ENCODE assay signal across 10 mouse cellular contexts in the genomic region with DNA sequence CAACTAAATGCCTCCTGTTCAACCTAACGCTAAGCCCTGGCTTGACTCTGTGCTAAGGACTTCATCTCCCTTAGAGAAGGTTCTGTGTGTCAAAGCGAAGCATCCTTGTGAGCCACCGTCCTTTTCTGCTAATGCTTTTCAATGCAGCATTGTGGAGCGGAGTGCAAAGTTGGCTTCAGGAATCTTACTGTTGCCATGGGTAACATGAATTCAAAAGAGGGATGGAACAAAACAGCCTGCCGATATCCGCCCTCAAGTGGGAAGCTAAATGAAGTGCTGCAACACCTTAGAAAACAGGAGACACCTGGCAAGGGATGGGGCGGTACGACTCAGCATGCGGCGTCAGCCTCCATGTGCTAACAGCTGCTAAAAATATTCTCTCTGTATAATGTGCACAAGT. TPM values are rescaled to one million over a fixed set of nuclear protein-coding genes. Genes with fewer than 3 reads are reported as not detected.
DNase-seq lines count a peak whose midpoint lies in the region; ATAC-seq lines count a peak whose summit lies in the region.
"Had no signal": no experiment of that assay in that cellular context is flagged by ENCODE, and none has a peak within 500 bp of the region (broad histone marks: within the 10 kb centered on the region; RNA-seq: fewer than 3 reads in every experiment).

No protein-coding gene starts in this region.

- H3K27ac ChIP-seq in heart, embryonic 14.5 days (replicated peaks in 1 of 2; ENCODE audit: control insufficient read depth in 1 of 2, insufficient read depth in 1 of 2, low read depth in 2 of 2, low read length in 2 of 2) = no peak overlapping the region
- no peak overlapping the region for H3K27ac ChIP-seq in heart, embryonic 12.5 days (ENCODE audit: poor library complexity, severe bottlenecking)
- H3K27ac ChIP-seq in hindbrain, embryonic 11.5 days (ENCODE audit: low read depth, low read length) = no peak overlapping the region
- no peak overlapping the region for H3K27ac ChIP-seq in midbrain, embryonic 14.5 days (replicated peaks; ENCODE audit: low read depth, low read length)
- H3K27ac ChIP-seq in kidney, embryonic 15.5 days = no peak overlapping the region
- H3K27ac ChIP-seq: kidney, postnatal 0 days had no signal

- 0 out of 2 replicates have a peak overlapping the region, but pooled peaks have one; percentile 9 for H3K4me2 ChIP-seq in heart, embryonic 14.5 days (ENCODE audit: low read length)
- H3K4me2 ChIP-seq in heart, embryonic 12.5 days = no peak overlapping the region
- H3K4me2 ChIP-seq in hindbrain, embryonic 11.5 days (replicated peaks; ENCODE audit: low read depth, low read length) = no peak overlapping the region
- peak overlapping the region; percentile 12 for H3K4me2 ChIP-seq in midbrain, embryonic 14.5 days (ENCODE audit: low read length)
- H3K4me2 ChIP-seq in kidney, embryonic 15.5 days = no peak overlapping the region

- no peak for ATAC-seq in heart, embryonic 14.5 days (ENCODE audit: insufficient number of reproducible peaks, insufficient read depth, low FRiP score, low read depth)
- no peak for ATAC-seq in heart, embryonic 12.5 days (ENCODE audit: insufficient number of reproducible peaks, low FRiP score)
- ATAC-seq in hindbrain, embryonic 11.5 days (ENCODE audit: low FRiP score) = 0 out of 2 replicates have a peak, but pooled peaks have one; percentile 25
- peak; percentile 37; the same call in 1 of the 2 replicates for ATAC-seq in midbrain, embryonic 14.5 days (ENCODE audit: low FRiP score, low TSS enrichment)
- no peak for ATAC-seq in kidney, embryonic 15.5 days (replicated peaks; ENCODE audit: low FRiP score)

- 39% methylated on average over 10 of the region's 10 CpGs for WGBS in heart, embryonic 14.5 days
- WGBS in heart, embryonic 12.5 days = 52% methylated on average over 10 of the region's 10 CpGs
- 48% methylated on average over 10 of the region's 10 CpGs for WGBS in hindbrain, embryonic 11.5 days
- 16% methylated on average over 10 of the region's 10 CpGs for WGBS in midbrain, embryonic 14.5 days
- WGBS in kidney, embryonic 15.5 days = 67% methylated on average over 10 of the region's 10 CpGs

- no peaks in the 10 kb centered on the region for H3K9me3 ChIP-seq in heart, embryonic 14.5 days (ENCODE audit: control insufficient read depth, low read length)
- no peaks in the 10 kb centered on the region for H3K9me3 ChIP-seq in heart, embryonic 12.5 days (replicated peaks)
- H3K9me3 ChIP-seq in hindbrain, embryonic 11.5 days (ENCODE audit: control insufficient read depth, low read length) = no peaks in the 10 kb centered on the region
- no peaks in the 10 kb centered on the region for H3K9me3 ChIP-seq in midbrain, embryonic 14.5 days (ENCODE audit: control insufficient read depth, low read length)
- no peaks in the 10 kb centered on the region for H3K9me3 ChIP-seq in kidney, embryonic 15.5 days (replicated peaks)
- H3K9me3 ChIP-seq: megakaryocyte, embryonic 14.5 days had no signal

- H3K9ac ChIP-seq in heart, embryonic 14.5 days (ENCODE audit: low read length) = no peak overlapping the region
- H3K9ac ChIP-seq in heart, embryonic 12.5 days = no peak overlapping the region
- no peak overlapping the region for H3K9ac ChIP-seq in hindbrain, embryonic 11.5 days (ENCODE audit: low read depth, low read length)
- H3K9ac ChIP-seq in midbrain, embryonic 14.5 days (replicated peaks; ENCODE audit: low read length) = no peak overlapping the region
- no peak overlapping the region for H3K9ac ChIP-seq in kidney, embryonic 15.5 days

- H3K27me3 ChIP-seq in heart, embryonic 14.5 days (ENCODE audit: control insufficient read depth, insufficient read depth, low read length) = no peaks in the 10 kb centered on the region
- no peaks in the 10 kb centered on the region for H3K27me3 ChIP-seq in heart, embryonic 12.5 days (replicated peaks)
- no peaks in the 10 kb centered on the region for H3K27me3 ChIP-seq in hindbrain, embryonic 11.5 days (ENCODE audit: control insufficient read depth, insufficient read depth, low read length)
- no peaks in the 10 kb centered on the region for H3K27me3 ChIP-seq in midbrain, embryonic 14.5 days (ENCODE audit: control insufficient read depth, insufficient read depth, low read length)
- 0 out of 2 replicates have a peak, but pooled peaks cover 3% of the 10 kb centered on the region for H3K27me3 ChIP-seq in kidney, embryonic 15.5 days

- H3K4me1 ChIP-seq in heart, embryonic 14.5 days (ENCODE audit: control insufficient read depth in 2 of 2, insufficient read depth in 2 of 2, low read length in 2 of 2) = peaks cover 0 to 10% of the 10 kb centered on the region in 2 experiments; a peak in 1 of 4 replicates
- H3K4me1 ChIP-seq in heart, embryonic 12.5 days (replicated peaks) = peaks cover 9% of the 10 kb centered on the region; the same call in 1 of the 2 replicates
- H3K4me1 ChIP-seq in hindbrain, embryonic 11.5 days (replicated peaks; ENCODE audit: control insufficient read depth, insufficient read depth, low read length) = no peaks in the 10 kb centered on the region; the same call in 1 of the 2 replicates
- peaks cover 9% of the 10 kb centered on the region; the same call in 1 of the 2 replicates for H3K4me1 ChIP-seq in midbrain, embryonic 14.5 days (ENCODE audit: control insufficient read depth, insufficient read depth, low read length)
- no peaks in the 10 kb centered on the region for H3K4me1 ChIP-seq in kidney, embryonic 15.5 days

- H3K4me3 ChIP-seq in heart, embryonic 14.5 days (ENCODE audit: control insufficient read depth in 1 of 2, insufficient read depth in 1 of 2, low read depth in 1 of 2, low read length in 2 of 2) = no peak overlapping the region
- H3K4me3 ChIP-seq in heart, embryonic 12.5 days = no peak overlapping the region
- no peak overlapping the region for H3K4me3 ChIP-seq in hindbrain, embryonic 11.5 days (ENCODE audit: low read depth, low read length)
- H3K4me3 ChIP-seq in midbrain, embryonic 14.5 days (replicated peaks; ENCODE audit: low read depth, low read length) = no peak overlapping the region
- no peak overlapping the region for H3K4me3 ChIP-seq in kidney, embryonic 15.5 days (replicated peaks)

- H3K36me3 ChIP-seq in heart, embryonic 14.5 days (ENCODE audit: control insufficient read depth, insufficient read depth, low read length) = no peaks in the 10 kb centered on the region
- no peaks in the 10 kb centered on the region for H3K36me3 ChIP-seq in heart, embryonic 12.5 days
- H3K36me3 ChIP-seq in hindbrain, embryonic 11.5 days (ENCODE audit: control insufficient read depth, insufficient read depth, low read length) = no peaks in the 10 kb centered on the region
- no peaks in the 10 kb centered on the region for H3K36me3 ChIP-seq in midbrain, embryonic 14.5 days (ENCODE audit: control insufficient read depth, insufficient read depth, low read length)
- H3K36me3 ChIP-seq in kidney, embryonic 15.5 days = no peaks in the 10 kb centered on the region

- DNase-seq in ZHBTc4 (ENCODE audit: low read depth, low spot score) = peak; percentile 53
- peak; percentile 46 for DNase-seq in hindbrain, embryonic 11.5 days (ENCODE audit: low spot score)
- peak; percentile 80 for DNase-seq in midbrain, embryonic 14.5 days
- no peak for DNase-seq in ovary, postnatal 10 days (ENCODE audit: low spot score)
- DNase-seq in cerebellum, adult 9-10 months = no peak

RNA-seq across cellular contexts. Expression of a gene that starts 32.9 kb away (rescaled TPM):
- polyA plus RNA-seq in heart, embryonic 14.5 days (2014; fragmentation: Nextera tagmentation; extraction: Ambion mirVana) = 12.0 and 12.6 TPM in 2 replicates
- 15.4 and 16.9 TPM in 2 replicates for polyA plus RNA-seq in heart, embryonic 12.5 days (2016; fragmentation: Nextera tagmentation; extraction: Ambion mirVana)
- polyA plus RNA-seq in hindbrain, embryonic 11.5 days (2014; fragmentation: Nextera tagmentation; extraction: Ambion mirVana) = 23.3 and 27.6 TPM in 2 replicates
- polyA plus RNA-seq in midbrain, embryonic 14.5 days (2014; fragmentation: Nextera tagmentation; extraction: Ambion mirVana) = 34.6 and 40.0 TPM in 2 replicates
- polyA plus RNA-seq in kidney, embryonic 15.5 days (2015; fragmentation: Nextera tagmentation; extraction: Ambion mirVana) = 18.6 and 19.0 TPM in 2 replicates

RNA-seq across cellular contexts. Expression of a gene that starts 44.1 kb away (rescaled TPM):
- polyA plus RNA-seq in heart, embryonic 14.5 days (2014; fragmentation: Nextera tagmentation; extraction: Ambion mirVana) = 1,040 and 1,157 TPM in 2 replicates
- 875 and 884 TPM in 2 replicates for polyA plus RNA-seq in heart, embryonic 12.5 days (2016; fragmentation: Nextera tagmentation; extraction: Ambion mirVana)
- 987 and 1,009 TPM in 2 replicates for polyA plus RNA-seq in hindbrain, embryonic 11.5 days (2014; fragmentation: Nextera tagmentation; extraction: Ambion mirVana)
- 866 and 988 TPM in 2 replicates for polyA plus RNA-seq in midbrain, embryonic 14.5 days (2014; fragmentation: Nextera tagmentation; extraction: Ambion mirVana)
- polyA plus RNA-seq in kidney, embryonic 15.5 days (2015; fragmentation: Nextera tagmentation; extraction: Ambion mirVana) = 1,196 and 1,217 TPM in 2 replicates

Comparison
In these comparisons a context has a peak if more than half of its experiments do, and no peak if none do; other contexts are left out.
1. H3K4me2 ChIP-seq: peak in heart, embryonic 14.5 days (single experiment) and midbrain, embryonic 14.5 days (single experiment); none in heart, embryonic 12.5 days (single experiment), hindbrain, embryonic 11.5 days (single experiment) and kidney, embryonic 15.5 days (single experiment).
2. ATAC-seq: peak in hindbrain, embryonic 11.5 days (single experiment) and midbrain, embryonic 14.5 days (single experiment); none in heart, embryonic 14.5 days (single experiment), heart, embryonic 12.5 days (single experiment) and kidney, embryonic 15.5 days (single experiment).
3. DNase-seq: peak in ZHBTc4 (single experiment), hindbrain, embryonic 11.5 days (single experiment) and midbrain, embryonic 14.5 days (single experiment); none in ovary, postnatal 10 days (single experiment) and cerebellum, adult 9-10 months (single experiment).